Mouse (Mus musculus) midbrain, embryonic 13.5 days (tissue): ENCODE data around the gene Pole. TPM values are rescaled to one million over a fixed set of nuclear protein-coding genes. Genes with fewer than 3 reads are reported as not detected.

Source experiments
- ATAC-seq: fragments of 200-750 bp; cut with Nextera tagmentation; 2 replicates; pipeline ENCODE4 v1.8.0; 2017; ENCODE audit warnings: mild to moderate bottlenecking, moderate TSS enrichment, moderate library complexity
- H3K27ac ChIP-seq: fragments of 300-500 bp; sonication (generic); 2 replicates; pipeline ENCODE4 v1.5.1; 2015; ENCODE audit warnings: inconsistent platforms, mild to moderate bottlenecking, moderate library complexity
- H3K27me3 ChIP-seq: fragments of 300-500 bp; sonication (generic); 2 replicates; pipeline ENCODE4 v1.6.1; 2015; ENCODE audit warnings: mild to moderate bottlenecking, inconsistent platforms
- H3K36me3 ChIP-seq: fragments of 300-500 bp; sonication (generic); 2 replicates; pipeline ENCODE4 v1.6.1; 2015; ENCODE audit warnings: mild to moderate bottlenecking, inconsistent platforms
- H3K4me1 ChIP-seq: fragments of 300-500 bp; sonication (generic); replicated peaks from 2 replicates; pipeline ENCODE4 v1.6.1; 2015; ENCODE audit warnings: inconsistent platforms
- H3K4me2 ChIP-seq: fragments of 300-500 bp; sonication (generic); replicated peaks from 2 replicates; pipeline ENCODE4 v1.6.1; 2015; ENCODE audit warnings: moderate library complexity, mild to moderate bottlenecking, inconsistent platforms
- H3K4me3 ChIP-seq: fragments of 300-500 bp; sonication (generic); replicated peaks from 2 replicates; pipeline ENCODE4 v1.5.1; 2015; ENCODE audit warnings: mild to moderate bottlenecking, inconsistent platforms
- H3K9ac ChIP-seq: fragments of 300-500 bp; sonication (generic); replicated peaks from 2 replicates; pipeline ENCODE4 v1.6.1; 2015; ENCODE audit warnings: mild to moderate bottlenecking, inconsistent platforms
- H3K9me3 ChIP-seq: fragments of 300-500 bp; sonication (generic); 2 replicates; pipeline ENCODE4 v1.6.1; 2016; ENCODE audit warnings: mild to moderate bottlenecking, inconsistent platforms
- WGBS: fragments of 180-500 bp; shearing (Covaris S2); methylation state at CpG from one replicate; pipeline ENCODE4 v1.1.7; 2015; 5-methylcytosine and 5-hydroxymethylcytosine counted together
- polyA plus RNA-seq: library from polyadenylated mRNA; unstranded; fragments of >200 nt; fragmentation: Nextera tagmentation; extraction: Ambion mirVana; gene quantifications from 2 replicates; pipeline ENCODE4 v1.2.1, GENCODE M21; 2015

Gene Pole
- 12.6 and 14.0 TPM in 2 replicates for polyA plus RNA-seq

GRCm38 (mm10) chr5:110285770-110286445, at the start of gene Pole, which contains the start of gene Pxmp2:
TSS of gene Pole (plus strand) at chr5:110286306.
TSS of gene Pxmp2 (minus strand) at chr5:110286186.
- WGBS: under 1% methylated on average over 64 of the region's 64 CpGs
- ATAC-seq: peak; percentile 98
- Histone ChIP-seq H3K4me1 (peaks cover 17% of the 10 kb centered on the region), H3K9me3 (no peaks in the 10 kb centered on the region), H3K27ac (no peak within 1 kb of the TSS), H3K36me3 (peaks cover 5% of the 10 kb centered on the region; the same call in 1 of the 2 replicates), H3K27me3 (peaks cover 17% of the 10 kb centered on the region), H3K4me3 (peak within 1 kb of the TSS; percentile 77), H3K4me2 (peak within 1 kb of the TSS; percentile 93), H3K9ac (peak within 1 kb of the TSS; percentile 85)

- ATAC-seq: no peak
- WGBS: 89% methylated on average over 2 of the region's 2 CpGs
- H3K36me3 ChIP-seq: peaks cover 88% of the 10 kb centered on the region
Observed at GRCm38 (mm10) chr5:110244091-110244490, 42.0 kb upstream of the Pole start.

GRCm38 (mm10) chr5:110266941-110267340, 19.2 kb upstream of the Pole start:
- Histone ChIP-seq H3K9ac (no peak overlapping the region), H3K4me3 (no peak overlapping the region), H3K4me2 (no peak overlapping the region), H3K9me3 (no peaks in the 10 kb centered on the region), H3K27me3 (no peaks in the 10 kb centered on the region), H3K27ac (no peak overlapping the region), H3K36me3 (peaks cover 35% of the 10 kb centered on the region), H3K4me1 (peaks cover 12% of the 10 kb centered on the region)
- no peak for ATAC-seq
- 92% methylated on average over 4 of the region's 4 CpGs for WGBS

More at GRCm38 (mm10) chr5:110244091-110244490, 42.0 kb upstream of the Pole start:
- Histone ChIP-seq H3K27me3 (no peaks in the 10 kb centered on the region), H3K4me3 (no peak overlapping the region), H3K9ac (no peak overlapping the region), H3K4me1 (no peaks in the 10 kb centered on the region), H3K4me2 (no peak overlapping the region), H3K27ac (no peak overlapping the region), H3K9me3 (no peaks in the 10 kb centered on the region)

GRCm38 (mm10) chr5:110269141-110270101, 16.7 kb upstream of the Pole start, which contains the start of gene Pgam5:
TSS of gene Pgam5 (minus strand) at chr5:110269913.
- peak within 1 kb of the TSS; percentile 71 for H3K4me3 ChIP-seq
- H3K36me3 ChIP-seq: peaks cover 26% of the 10 kb centered on the region
- no peaks in the 10 kb centered on the region for H3K9me3 ChIP-seq
- under 1% methylated on average over 66 of the region's 66 CpGs for WGBS
- H3K4me1 ChIP-seq: peaks cover 12% of the 10 kb centered on the region
- peak; percentile 94 for ATAC-seq
- peak within 1 kb of the TSS; percentile 87 for H3K9ac ChIP-seq
- peak within 1 kb of the TSS; percentile 98 for H3K4me2 ChIP-seq
- peak within 1 kb of the TSS; percentile 68 for H3K27ac ChIP-seq
- no peaks in the 10 kb centered on the region for H3K27me3 ChIP-seq

- Histone ChIP-seq H3K9me3 (no peaks in the 10 kb centered on the region), H3K4me1 (peaks cover 12% of the 10 kb centered on the region), H3K27ac (no peak overlapping the region), H3K4me3 (no peak overlapping the region), H3K36me3 (peaks cover 17% of the 10 kb centered on the region), H3K4me2 (no peak overlapping the region), H3K9ac (no peak overlapping the region), H3K27me3 (no peaks in the 10 kb centered on the region)
- ATAC-seq: peak; percentile 59; the same call in 1 of the 2 replicates
- WGBS: 90% methylated on average over 6 of the region's 6 CpGs
Observed at GRCm38 (mm10) chr5:110270242-110270641, 15.9 kb upstream of the Pole start.

- Histone ChIP-seq H3K4me2 (no peak overlapping the region), H3K9me3 (no peaks in the 10 kb centered on the region), H3K9ac (no peak overlapping the region), H3K27ac (no peak overlapping the region), H3K27me3 (no peaks in the 10 kb centered on the region), H3K36me3 (no peaks in the 10 kb centered on the region), H3K4me3 (no peak overlapping the region), H3K4me1 (peaks cover under 1% of the 10 kb centered on the region; the same call in 1 of the 2 replicates)
- 81% methylated on average over 4 of the region's 4 CpGs for WGBS
- ATAC-seq: no peak
Observed at GRCm38 (mm10) chr5:110274147-110274546, 12.0 kb upstream of the Pole start.

GRCm38 (mm10) chr5:110274846-110275245, 11.3 kb upstream of the Pole start:
- Histone ChIP-seq H3K9me3 (no peaks in the 10 kb centered on the region), H3K4me2 (no peak overlapping the region), H3K36me3 (no peaks in the 10 kb centered on the region), H3K27ac (no peak overlapping the region), H3K27me3 (no peaks in the 10 kb centered on the region), H3K9ac (no peak overlapping the region), H3K4me1 (no peaks in the 10 kb centered on the region), H3K4me3 (no peak overlapping the region)
- WGBS: 63% methylated on average over 2 of the region's 2 CpGs
- no peak for ATAC-seq

- no peaks in the 10 kb centered on the region for H3K36me3 ChIP-seq
- WGBS: 83% methylated on average over 2 of the region's 2 CpGs
- no peak overlapping the region for H3K4me3 ChIP-seq
- H3K27me3 ChIP-seq: no peaks in the 10 kb centered on the region
- no peak overlapping the region for H3K4me2 ChIP-seq
- no peak for ATAC-seq
- H3K9ac ChIP-seq: no peak overlapping the region
- no peak overlapping the region for H3K27ac ChIP-seq
- H3K4me1 ChIP-seq: no peaks in the 10 kb centered on the region
- H3K9me3 ChIP-seq: no peaks in the 10 kb centered on the region
Observed at GRCm38 (mm10) chr5:110276391-110276790, 9.7 kb upstream of the Pole start.

GRCm38 (mm10) chr5:110276910-110277309, 9.2 kb upstream of the Pole start:
- no peak overlapping the region for H3K4me3 ChIP-seq
- no peaks in the 10 kb centered on the region for H3K9me3 ChIP-seq
- ATAC-seq: peak; percentile 45; the same call in 1 of the 2 replicates
- H3K4me1 ChIP-seq: no peaks in the 10 kb centered on the region
- 92% methylated on average over 1 of the region's 1 CpGs for WGBS
- no peak overlapping the region for H3K9ac ChIP-seq
- H3K4me2 ChIP-seq: no peak overlapping the region
- H3K27ac ChIP-seq: no peak overlapping the region
- no peaks in the 10 kb centered on the region for H3K36me3 ChIP-seq
- H3K27me3 ChIP-seq: no peaks in the 10 kb centered on the region

- no peaks in the 10 kb centered on the region for H3K36me3 ChIP-seq
- H3K9ac ChIP-seq: no peak overlapping the region
- H3K4me2 ChIP-seq: no peak overlapping the region
- no peak overlapping the region for H3K4me3 ChIP-seq
- H3K9me3 ChIP-seq: no peaks in the 10 kb centered on the region
- peaks cover 17% of the 10 kb centered on the region for H3K27me3 ChIP-seq
- H3K27ac ChIP-seq: no peak overlapping the region
- peaks cover 13% of the 10 kb centered on the region for H3K4me1 ChIP-seq
- 75% methylated on average over 2 of the region's 2 CpGs for WGBS
- no peak for ATAC-seq
Observed at GRCm38 (mm10) chr5:110281984-110282383, 4.1 kb upstream of the Pole start.

- Histone ChIP-seq H3K27me3 (peaks cover 17% of the 10 kb centered on the region), H3K4me1 (peaks cover 17% of the 10 kb centered on the region), H3K27ac (no peak overlapping the region), H3K9me3 (no peaks in the 10 kb centered on the region), H3K36me3 (no peaks in the 10 kb centered on the region), H3K9ac (no peak overlapping the region), H3K4me2 (no peak overlapping the region), H3K4me3 (no peak overlapping the region)
- WGBS: 14% methylated on average over 4 of the region's 4 CpGs
- no peak for ATAC-seq
Observed at GRCm38 (mm10) chr5:110284536-110284935, 1.6 kb upstream of the Pole start.

- Histone ChIP-seq H3K4me3 (peak overlapping the region; percentile 77), H3K27ac (no peak overlapping the region), H3K9ac (0 out of 2 replicates have a peak overlapping the region, but pooled peaks have one; percentile 85), H3K36me3 (0 out of 2 replicates have a peak, but pooled peaks cover 1% of the 10 kb centered on the region), H3K27me3 (peaks cover 17% of the 10 kb centered on the region), H3K9me3 (no peaks in the 10 kb centered on the region), H3K4me1 (peaks cover 17% of the 10 kb centered on the region), H3K4me2 (peak overlapping the region; percentile 93)
- no peak for ATAC-seq
- 12% methylated on average over 15 of the region's 15 CpGs for WGBS
Observed at GRCm38 (mm10) chr5:110285156-110285555, 950 bp upstream of the Pole start.
